Mouse (Mus musculus) forebrain, embryonic 14.5 days (tissue): ENCODE data around the gene Rab35. TPM values are rescaled to one million over a fixed set of nuclear protein-coding genes. Genes with fewer than 3 reads are reported as not detected.
A peak's percentile ranks its signal among the peaks of the same experiment; 100 is the strongest.

ENCODE experiments used
- ATAC-seq: fragments of 200-750 bp; cut with Nextera tagmentation; 2 replicates; pipeline ENCODE4 v1.8.0; 2017; ENCODE audit warnings: mild to moderate bottlenecking, moderate library complexity
- DNase-seq: peaks from one replicate; pipeline ENCODE4 v3.0.0-alpha.2; 2015; ENCODE audit warnings: low spot score
- H3K27ac ChIP-seq: fragments of 300-500 bp; sonication (generic); 2 replicates; pipeline ENCODE4 v1.5.1; 2014; ENCODE audit warnings: low read depth, mild to moderate bottlenecking, control low read depth, low read length, moderate library complexity
- H3K27me3 ChIP-seq: fragments of 300-500 bp; sonication (generic); replicated peaks from 2 replicates; pipeline ENCODE4 v1.6.1; 2014; ENCODE audit warnings: low read length, control low read depth, mixed read lengths; ENCODE audit not compliant: control insufficient read depth, insufficient read depth
- H3K36me3 ChIP-seq: fragments of 300-500 bp; sonication (generic); 2 replicates; pipeline ENCODE4 v1.6.1; 2014; ENCODE audit warnings: low read length, control low read depth; ENCODE audit not compliant: control insufficient read depth, insufficient read depth
- H3K4me1 ChIP-seq: fragments of 300-500 bp; sonication (generic); 2 replicates; pipeline ENCODE4 v1.6.1; 2014; ENCODE audit warnings: antibody characterized with exemption, low read length, control low read depth; ENCODE audit not compliant: control insufficient read depth, insufficient read depth
- H3K4me2 ChIP-seq: fragments of 300-500 bp; sonication (generic); 2 replicates; pipeline ENCODE4 v1.6.1; 2014; ENCODE audit warnings: mild to moderate bottlenecking, control low read depth, low read length
- H3K4me3 ChIP-seq: fragments of 300-500 bp; sonication (generic); 2 replicates; pipeline ENCODE4 v1.5.1; 2014; ENCODE audit warnings: low read depth, low read length, control low read depth
- H3K9ac ChIP-seq: fragments of 300-500 bp; sonication (generic); 2 replicates; pipeline ENCODE4 v1.6.1; 2014; ENCODE audit warnings: mild to moderate bottlenecking, low read length, control low read depth, moderate library complexity
- H3K9me3 ChIP-seq: fragments of 300-500 bp; sonication (generic); replicated peaks from 2 replicates; pipeline ENCODE4 v1.6.1; 2016; ENCODE audit warnings: low read length, control low read depth, mixed read lengths; ENCODE audit not compliant: control insufficient read depth
- WGBS: fragments of 180-500 bp; shearing (Covaris S2); extraction: QIAGEN DNeasy Blood & Tissue Kit; methylation state at CpG from one replicate; pipeline ENCODE4 v1.1.7; 2014; 5-methylcytosine and 5-hydroxymethylcytosine counted together
- polyA plus RNA-seq: library from polyadenylated mRNA; unstranded; fragments of >200 nt; fragmentation: Nextera tagmentation; extraction: Ambion mirVana; gene quantifications from 2 replicates; pipeline ENCODE4 v1.2.1, GENCODE M21; 2014

Gene Rab35
- polyA plus RNA-seq, 1 experiment from 2014 or later = 17.7 TPM

GRCm38 (mm10) chr5:115653776-115654175, 22.1 kb downstream of the Rab35 start:
- WGBS = 91% methylated on average over 12 of the region's 12 CpGs
- H3K27ac ChIP-seq = no peak overlapping the region

GRCm38 (mm10) chr5:115656677-115657076, 25.0 kb downstream of the Rab35 start:
- DNase-seq (no peak), ATAC-seq (no peak)
- H3K4me3 ChIP-seq = no peak overlapping the region
- H3K9me3 ChIP-seq = no peaks in the 10 kb centered on the region
- H3K27ac ChIP-seq = no peak overlapping the region
- WGBS = 80% methylated on average over 6 of the region's 6 CpGs
- H3K36me3 ChIP-seq = no peaks in the 10 kb centered on the region
- H3K27me3 ChIP-seq = no peaks in the 10 kb centered on the region
- H3K9ac ChIP-seq = no peak overlapping the region
- peaks cover 6% of the 10 kb centered on the region for H3K4me1 ChIP-seq
- H3K4me2 ChIP-seq = no peak overlapping the region

More at GRCm38 (mm10) chr5:115653776-115654175, 22.1 kb downstream of the Rab35 start:
- no peaks in the 10 kb centered on the region for H3K27me3 ChIP-seq
- H3K4me1 ChIP-seq = peaks cover 6% of the 10 kb centered on the region
- peaks cover 7% of the 10 kb centered on the region for H3K36me3 ChIP-seq
- H3K9ac ChIP-seq = no peak overlapping the region
- H3K9me3 ChIP-seq = no peaks in the 10 kb centered on the region
- H3K4me3 ChIP-seq = no peak overlapping the region
- DNase-seq (no peak), ATAC-seq (no peak)
- no peak overlapping the region for H3K4me2 ChIP-seq

GRCm38 (mm10) chr5:115657234-115657633, 25.5 kb downstream of the Rab35 start:
- H3K27ac ChIP-seq = no peak overlapping the region
- no peak overlapping the region for H3K4me3 ChIP-seq
- no peak overlapping the region for H3K4me2 ChIP-seq
- DNase-seq (no peak), ATAC-seq (no peak)
- H3K27me3 ChIP-seq = no peaks in the 10 kb centered on the region
- 87% methylated on average over 1 of the region's 1 CpGs for WGBS
- no peaks in the 10 kb centered on the region for H3K9me3 ChIP-seq
- no peaks in the 10 kb centered on the region for H3K36me3 ChIP-seq
- peaks cover 4% of the 10 kb centered on the region for H3K4me1 ChIP-seq
- no peak overlapping the region for H3K9ac ChIP-seq

GRCm38 (mm10) chr5:115658352-115658751, 26.6 kb downstream of the Rab35 start:
- DNase-seq = no peak
- Histone ChIP-seq H3K9me3 (no peaks in the 10 kb centered on the region), H3K4me3 (no peak overlapping the region), H3K27me3 (no peaks in the 10 kb centered on the region), H3K9ac (no peak overlapping the region), H3K27ac (no peak overlapping the region), H3K36me3 (no peaks in the 10 kb centered on the region), H3K4me1 (no peaks in the 10 kb centered on the region), H3K4me2 (no peak overlapping the region)
- 90% methylated on average over 6 of the region's 6 CpGs for WGBS
- no peak for ATAC-seq

GRCm38 (mm10) chr5:115662658-115663057, 30.9 kb downstream of the Rab35 start:
- Histone ChIP-seq H3K9ac (no peak overlapping the region), H3K27me3 (no peaks in the 10 kb centered on the region), H3K27ac (no peak overlapping the region), H3K4me1 (peaks cover 5% of the 10 kb centered on the region; the same call in 1 of the 2 replicates), H3K4me3 (no peak overlapping the region), H3K4me2 (no peak overlapping the region), H3K36me3 (no peaks in the 10 kb centered on the region), H3K9me3 (no peaks in the 10 kb centered on the region)
- DNase-seq (no peak), ATAC-seq (no peak)
- WGBS = 90% methylated on average over 22 of the region's 22 CpGs

- 0 out of 2 replicates have a peak overlapping the region, but pooled peaks have one; percentile 55 for H3K27ac ChIP-seq
- peak; percentile 63 for DNase-seq
These were observed 34.8 kb downstream of the Rab35 start for GRCm38 (mm10) chr5:115666366-115667065.

GRCm38 (mm10) chr5:115667210-115667609, 35.5 kb downstream of the Rab35 start:
- Histone ChIP-seq H3K27ac (no peak overlapping the region), H3K27me3 (no peaks in the 10 kb centered on the region), H3K9ac (no peak overlapping the region), H3K4me1 (peaks cover 5% of the 10 kb centered on the region; the same call in 1 of the 2 replicates), H3K4me3 (no peak overlapping the region), H3K4me2 (no peak overlapping the region), H3K9me3 (no peaks in the 10 kb centered on the region), H3K36me3 (no peaks in the 10 kb centered on the region)
- WGBS = 69% methylated on average over 8 of the region's 8 CpGs
- ATAC-seq (no peak), DNase-seq (no peak)

More at GRCm38 (mm10) chr5:115666366-115667065, 34.8 kb downstream of the Rab35 start:
- Histone ChIP-seq H3K36me3 (no peaks in the 10 kb centered on the region), H3K4me2 (no peak overlapping the region), H3K4me1 (peaks cover 5% of the 10 kb centered on the region; the same call in 1 of the 2 replicates), H3K9ac (no peak overlapping the region), H3K27me3 (no peaks in the 10 kb centered on the region), H3K4me3 (no peak overlapping the region), H3K9me3 (no peaks in the 10 kb centered on the region)
- no peak; the same call in 1 of the 2 replicates for ATAC-seq
- 27% methylated on average over 8 of the region's 8 CpGs for WGBS

- Histone ChIP-seq H3K27ac (no peak overlapping the region), H3K4me1 (peaks cover 5% of the 10 kb centered on the region; the same call in 1 of the 2 replicates), H3K9me3 (no peaks in the 10 kb centered on the region), H3K9ac (no peak overlapping the region), H3K27me3 (no peaks in the 10 kb centered on the region), H3K4me2 (no peak overlapping the region), H3K4me3 (no peak overlapping the region), H3K36me3 (no peaks in the 10 kb centered on the region)
- DNase-seq = no peak
- 9% methylated on average over 7 of the region's 7 CpGs for WGBS
- ATAC-seq = no peak
These were observed 36.2 kb downstream of the Rab35 start for GRCm38 (mm10) chr5:115667894-115668293.

GRCm38 (mm10) chr5:115668986-115669385, 37.3 kb downstream of the Rab35 start:
- H3K27ac ChIP-seq = no peak overlapping the region
- H3K4me2 ChIP-seq = no peak overlapping the region
- H3K36me3 ChIP-seq = no peaks in the 10 kb centered on the region
- no peak overlapping the region for H3K4me3 ChIP-seq
- no peak for DNase-seq
- no peaks in the 10 kb centered on the region for H3K9me3 ChIP-seq
- H3K27me3 ChIP-seq = no peaks in the 10 kb centered on the region
- ATAC-seq = no peak
- H3K4me1 ChIP-seq = peaks cover 5% of the 10 kb centered on the region; the same call in 1 of the 2 replicates
- H3K9ac ChIP-seq = no peak overlapping the region
- WGBS = 88% methylated on average over 12 of the region's 12 CpGs
